Mouse (Mus musculus) common myeloid progenitor, adult 5-6 weeks (primary cell): Measurements from ENCODE around the gene Pdzk1ip1. TPM values are rescaled to one million over a fixed set of nuclear protein-coding genes. Genes with fewer than 3 reads are reported as not detected.

Source experiments
- ATAC-seq: replicated peaks from 2 replicates; pipeline ENCODE4 v1.8.0; 2016; ENCODE audit warnings: low read depth, mild to moderate bottlenecking, moderate TSS enrichment, inconsistent platforms; ENCODE audit not compliant: poor library complexity, severe bottlenecking
- total RNA-seq: library from RNA; stranded (forward); fragments of 200-1000, 187-1606 nt; gene quantifications from 2 replicates; pipeline ENCODE4 v1.2.3, GENCODE M21; 2017

Gene Pdzk1ip1
- total RNA-seq, 1 experiment from 2014 or later, result 9.3 TPM

DNA sequence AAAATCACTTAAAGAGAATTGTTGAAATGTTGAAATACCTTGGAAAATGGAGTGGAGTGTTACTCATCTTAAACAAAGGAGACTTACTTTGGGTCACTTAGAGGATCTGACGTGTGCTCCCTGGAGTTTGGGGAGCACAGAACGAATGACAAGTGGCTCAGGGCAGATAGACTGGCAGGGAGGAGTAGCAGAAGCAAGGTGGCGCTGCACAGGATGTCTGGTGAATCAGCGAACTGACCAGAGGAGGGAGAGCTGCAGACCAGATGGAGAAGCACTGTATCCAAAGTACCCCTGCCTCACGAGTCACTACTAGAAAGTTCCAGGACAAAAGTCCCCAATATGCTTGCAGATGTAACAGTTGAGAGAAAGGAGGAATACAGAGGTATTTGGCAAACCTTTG is 24.8 kb downstream of the Pdzk1ip1 start:
- no peak for ATAC-seq

DNA sequence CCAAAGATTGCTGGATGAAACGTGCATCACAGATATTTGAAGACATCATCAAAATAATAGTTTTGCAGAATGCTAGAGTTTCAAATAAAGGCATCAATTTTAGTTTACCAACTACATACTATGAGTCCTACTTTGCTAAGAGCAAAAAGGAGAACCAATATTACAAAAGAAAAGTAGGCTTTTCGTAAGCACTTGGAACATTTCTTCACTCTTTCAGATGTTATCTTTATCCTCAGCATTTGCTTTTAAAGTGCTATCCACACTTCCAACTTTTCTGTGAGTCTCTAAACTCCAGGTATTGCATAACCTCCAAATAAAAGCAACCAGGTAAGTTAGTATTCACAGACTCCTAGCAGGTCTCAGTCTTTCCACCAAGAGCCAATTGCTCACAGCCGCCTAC is 31.1 kb downstream of the Pdzk1ip1 start:
- no peak for ATAC-seq

DNA sequence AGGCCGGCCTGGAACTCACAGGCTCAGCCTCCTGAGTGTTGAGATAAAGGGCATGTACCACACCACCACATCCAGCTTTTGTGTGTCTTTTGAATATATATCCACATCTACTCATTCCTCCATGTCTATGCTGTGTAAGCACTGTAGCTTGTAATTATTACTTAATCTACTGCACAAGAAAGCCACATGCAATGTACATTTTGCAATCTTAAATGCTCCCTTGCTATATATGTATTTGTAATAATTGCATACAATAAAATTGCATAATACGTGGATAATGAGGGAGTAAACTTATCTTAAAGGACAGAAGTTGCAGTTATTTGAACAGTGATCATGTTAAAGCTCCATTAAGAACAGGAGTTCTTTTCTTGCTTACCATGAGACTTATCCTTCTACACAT is 32.7 kb downstream of the Pdzk1ip1 start:
- ATAC-seq, result no peak

DNA sequence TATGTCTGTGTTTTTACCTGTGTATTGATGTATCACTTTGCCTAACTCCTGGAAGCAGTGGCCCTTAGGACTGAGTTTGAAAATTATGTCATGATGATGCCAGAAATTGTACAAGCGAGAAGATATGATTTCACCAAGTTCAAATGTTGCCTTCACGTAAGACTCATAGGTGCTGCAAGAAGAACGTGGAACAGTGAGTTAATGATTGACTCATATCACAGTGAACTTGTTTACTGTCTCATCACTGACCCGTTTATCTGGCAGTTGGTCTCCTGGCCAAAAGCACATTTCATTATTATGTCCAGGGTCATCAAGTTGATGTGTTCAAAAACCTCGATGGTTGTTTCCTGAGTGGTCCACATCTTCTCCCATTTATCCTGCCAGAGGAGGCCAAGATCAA is 33.1 kb downstream of the Pdzk1ip1 start:
- ATAC-seq, result no peak

DNA sequence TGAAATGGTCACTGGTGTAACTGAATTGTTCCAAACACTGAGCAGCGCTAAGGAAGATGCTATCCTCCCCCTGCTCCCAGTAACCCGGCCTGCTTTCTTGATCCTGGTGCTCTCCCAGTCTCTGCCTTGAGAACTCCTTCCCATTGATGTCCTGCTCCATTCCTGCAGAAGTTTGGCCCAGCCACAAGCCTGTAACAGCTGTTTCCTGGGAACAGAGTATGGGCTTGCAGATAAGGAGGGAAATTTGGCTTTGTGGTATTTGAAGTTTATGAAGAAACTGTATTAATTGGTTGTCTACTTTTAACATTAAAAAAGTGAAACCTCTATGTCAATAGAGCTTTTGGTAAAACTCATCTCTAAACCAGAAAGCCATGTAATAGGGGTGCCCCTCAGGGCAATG is 35.0 kb downstream of the Pdzk1ip1 start:
- ATAC-seq, result peak; percentile 65

DNA sequence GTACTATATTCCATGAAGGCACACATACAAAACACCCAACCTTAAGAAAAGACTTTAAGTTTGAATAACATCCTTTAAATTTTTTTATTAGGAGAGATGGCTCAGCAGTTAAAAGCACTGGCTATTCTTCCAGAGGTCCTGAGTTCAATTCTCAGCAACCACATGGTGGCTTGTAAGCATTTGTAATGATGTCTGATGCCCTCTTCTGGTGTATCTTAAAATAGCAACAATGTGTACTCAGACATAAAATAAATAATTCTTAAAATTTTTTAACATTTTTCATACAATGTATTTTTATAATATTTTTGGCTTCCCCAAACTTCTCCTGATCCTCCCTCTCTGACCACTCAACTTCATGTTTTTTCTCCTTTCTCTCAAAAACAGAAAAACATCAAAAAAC is 36.2 kb downstream of the Pdzk1ip1 start:
- no peak for ATAC-seq

DNA sequence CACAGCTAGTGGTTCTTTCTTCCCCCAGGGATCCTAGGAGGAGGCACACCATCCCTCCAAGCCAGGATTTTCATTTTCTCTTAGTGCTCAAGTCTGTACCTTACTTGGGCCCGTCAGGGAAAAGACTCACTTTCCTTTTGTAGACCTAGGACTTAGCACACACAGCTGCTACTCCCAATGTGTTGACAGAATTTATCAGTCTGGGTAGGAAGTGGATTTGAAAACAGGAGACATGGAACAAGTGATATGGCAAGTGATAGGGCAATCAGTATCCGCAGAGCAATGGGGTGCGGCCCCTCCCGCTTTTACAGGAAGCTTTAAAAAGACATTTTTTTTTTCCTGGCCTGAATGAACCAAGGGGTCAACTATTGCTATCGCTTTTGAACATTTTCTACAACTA is 44.6 kb downstream of the Pdzk1ip1 start:
- peak; percentile 84 for ATAC-seq

DNA sequence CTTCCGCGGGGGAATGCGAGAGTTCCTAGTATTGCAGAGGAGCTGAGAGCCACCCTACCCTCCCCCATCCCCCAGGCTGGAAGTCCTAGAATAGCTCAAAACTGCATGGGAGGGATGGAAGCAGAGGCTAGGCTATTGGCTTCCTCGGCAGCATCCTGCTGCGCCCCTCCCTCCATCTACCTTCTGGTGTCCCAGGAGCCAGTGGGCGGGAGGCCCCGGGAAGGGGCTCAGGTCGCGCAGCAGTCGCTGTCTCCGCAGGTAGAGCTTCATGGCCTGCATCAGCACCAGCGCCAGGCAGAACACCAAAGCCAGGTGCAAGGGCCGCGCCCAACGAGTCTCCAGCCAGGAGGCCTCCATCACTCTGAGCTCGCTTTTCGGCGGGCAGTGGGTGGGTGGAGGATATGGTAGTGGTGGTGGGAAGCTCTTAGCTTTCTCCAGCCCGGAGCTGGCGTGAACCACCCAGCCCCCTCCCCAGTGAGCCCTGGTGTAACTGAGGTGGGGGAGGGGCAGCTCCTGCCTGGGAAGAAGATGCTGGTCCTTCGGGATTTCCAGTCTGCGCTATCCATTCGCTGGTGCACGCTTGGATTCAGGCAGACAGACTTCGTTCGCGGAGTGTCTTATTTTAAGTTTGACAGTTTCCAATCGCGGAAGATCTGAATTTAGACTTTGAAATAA is 45.2 kb downstream of the Pdzk1ip1 start, which contains the start of gene Cyp4x1:
TSS of gene Cyp4x1 (minus strand) at position 661 of the 675 bp plus-strand sequence.
- ATAC-seq, result peak; percentile 55

DNA sequence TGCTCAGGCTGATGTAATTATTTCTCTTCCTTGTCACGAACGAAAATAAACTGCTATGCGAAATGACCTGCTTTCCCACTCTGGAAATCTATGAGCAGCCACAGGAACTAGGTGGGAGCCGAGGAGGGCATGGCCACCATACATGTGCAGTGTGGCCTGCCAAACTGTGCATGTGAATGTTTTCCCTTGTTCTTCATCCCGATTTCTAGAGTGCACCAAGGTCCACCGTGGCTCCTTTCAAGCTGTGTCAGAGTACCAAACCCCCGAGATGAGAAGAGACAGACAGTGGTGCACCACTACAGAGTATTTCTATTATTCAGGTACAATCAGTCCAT is 45.8 kb downstream of the Pdzk1ip1 start:
- ATAC-seq, result no peak

Other genes starting within 250 kb of the Pdzk1ip1 start
- 0.09 and 1.3 TPM in 2 replicates for gene Foxd2, start 179.8 kb upstream of the Pdzk1ip1 start, total RNA-seq
- not detected in 2 replicates for gene Foxe3, start 162.7 kb upstream of the Pdzk1ip1 start, total RNA-seq
- 177 and 188 TPM in 2 replicates for gene Cmpk1, start 101.5 kb upstream of the Pdzk1ip1 start, total RNA-seq
- 17.3 and 29.3 TPM in 2 replicates for gene Stil, start 88.5 kb upstream of the Pdzk1ip1 start, total RNA-seq
- 38.4 and 47.6 TPM in 2 replicates for gene Tal1, start 32.3 kb upstream of the Pdzk1ip1 start, total RNA-seq
- gene Cyp4x1, start 45.6 kb downstream of the Pdzk1ip1 start, total RNA-seq, result 0.09 TPM in 1 of 2 replicates, not detected in the other
- not detected in 2 replicates for gene Cyp4a29, start 153.4 kb downstream of the Pdzk1ip1 start, total RNA-seq
- not detected in 2 replicates for gene Cyp4a12a, start 210.3 kb downstream of the Pdzk1ip1 start, total RNA-seq